Mouse (Mus musculus) erythroblast, embryonic 14.5 days (primary cell): ENCODE measurements around the gene Adck2.

Source experiments
- GATA1 ChIP-seq: IDR thresholded peaks from 2 replicates; pipeline ENCODE4 v1.6.1; 2012; ENCODE audit warnings: low read length, inconsistent platforms, mixed read lengths
- TAL1 ChIP-seq: IDR thresholded peaks from 3 replicates; pipeline ENCODE4 v1.6.1; 2012; ENCODE audit warnings: low read length, inconsistent platforms, mixed read lengths

DNA sequence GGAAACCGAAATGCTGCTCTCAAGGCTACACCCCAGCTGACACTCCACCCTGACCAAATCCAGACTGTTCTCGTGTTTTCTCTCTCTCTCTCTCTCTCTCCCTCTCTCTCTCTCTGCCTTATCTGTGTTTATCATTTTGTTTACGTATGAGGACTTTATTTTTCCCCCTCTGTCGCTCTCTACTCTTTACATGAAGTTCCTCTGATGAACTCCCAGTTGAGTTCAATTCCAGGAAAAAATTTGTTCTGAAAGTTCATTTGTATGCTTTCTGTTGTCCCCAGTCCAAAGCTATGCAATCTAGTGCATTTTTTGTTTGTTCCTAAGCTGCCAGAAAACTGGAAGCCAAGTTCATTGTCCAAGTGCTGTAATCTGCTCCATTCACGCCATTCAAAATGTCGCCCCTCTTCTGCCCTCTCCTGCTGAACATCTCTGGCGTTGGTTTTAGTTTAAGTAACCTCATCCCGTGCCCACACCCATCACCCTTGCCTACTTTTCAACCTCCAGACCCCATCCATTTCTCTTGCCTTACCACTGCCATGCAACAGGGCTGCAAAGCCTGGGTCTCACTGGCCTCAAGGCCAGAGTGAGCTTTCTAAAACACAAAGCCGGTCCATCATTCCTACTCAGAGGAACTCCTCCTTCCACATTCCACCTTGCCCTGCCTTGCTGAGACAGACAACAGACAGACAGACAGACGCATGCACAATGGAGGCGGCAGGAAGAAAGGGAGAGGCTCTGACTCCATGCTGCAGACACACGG lies 18.6 kb upstream of the Adck2 start:
- no peak for TF ChIP-seq GATA1
- no peak for TF ChIP-seq TAL1
